Mouse (Mus musculus) left cerebral cortex, postnatal 25 days (tissue): ENCODE data around the gene Klf14. TPM values are rescaled to one million over a fixed set of nuclear protein-coding genes. Genes with fewer than 3 reads are reported as not detected.

Experiments used
- total RNA-seq, 2 experiments: library from RNA; stranded (reverse); gene quantifications; 2 replicates each; pipeline ENCODE4 v1.2.3; 2021

The Klf14 gene
- total RNA-seq, 2 experiments from 2014 or later: 0.48 to 0.53 TPM

Other genes starting within 250 kb of the Klf14 start
- gene Mest, start 235.5 kb downstream of the Klf14 start, total RNA-seq: 100 to 1,000 TPM; 120 to 124 TPM
- 10 to 100 TPM; 71.5 to 74.2 TPM for gene Copg2, start 62.3 kb downstream of the Klf14 start, total RNA-seq
- not detected for gene Tsga13, start 43.5 kb downstream of the Klf14 start, total RNA-seq